Mouse (Mus musculus) urinary bladder, postnatal 10 days (tissue): ENCODE data around the gene Nlgn1.

Experiments used
- DNase-seq: peaks from one replicate; pipeline ENCODE4 v3.0.0; 2022; ENCODE audit warnings: low spot score

The Nlgn1 gene

GRCm38 (mm10) chr3:25813368-25813767, 518.9 kb downstream of the Nlgn1 start:
- DNase-seq = no peak

GRCm38 (mm10) chr3:25807559-25807958, 524.7 kb downstream of the Nlgn1 start:
- no peak for DNase-seq

- no peak for DNase-seq
Observed at GRCm38 (mm10) chr3:25781651-25782050, 550.6 kb downstream of the Nlgn1 start.

- no peak for DNase-seq
Observed at GRCm38 (mm10) chr3:25775437-25775836, 556.8 kb downstream of the Nlgn1 start.

GRCm38 (mm10) chr3:25773908-25774307, 558.4 kb downstream of the Nlgn1 start:
- no peak for DNase-seq

- no peak for DNase-seq
Observed at GRCm38 (mm10) chr3:25773467-25773866, 558.8 kb downstream of the Nlgn1 start.

GRCm38 (mm10) chr3:25763689-25764088, 568.6 kb downstream of the Nlgn1 start:
- no peak for DNase-seq

GRCm38 (mm10) chr3:25757813-25758212, 574.4 kb downstream of the Nlgn1 start:
- DNase-seq = no peak

GRCm38 (mm10) chr3:25724111-25724510, 608.1 kb downstream of the Nlgn1 start:
- DNase-seq = no peak

- no peak for DNase-seq
Observed at GRCm38 (mm10) chr3:25721464-25721863, 610.8 kb downstream of the Nlgn1 start.

GRCm38 (mm10) chr3:25707380-25707779, 624.9 kb downstream of the Nlgn1 start:
- no peak for DNase-seq

- no peak for DNase-seq
Observed at GRCm38 (mm10) chr3:25697231-25697630, 635.0 kb downstream of the Nlgn1 start.

- DNase-seq = no peak
Observed at GRCm38 (mm10) chr3:25688789-25689464, 643.3 kb downstream of the Nlgn1 start.

- no peak for DNase-seq
Observed at GRCm38 (mm10) chr3:25683696-25684095, 648.6 kb downstream of the Nlgn1 start.

GRCm38 (mm10) chr3:25679373-25679772, 652.9 kb downstream of the Nlgn1 start:
- DNase-seq = no peak

- no peak for DNase-seq
Observed at GRCm38 (mm10) chr3:25675888-25676287, 656.4 kb downstream of the Nlgn1 start.

- no peak for DNase-seq
Observed at GRCm38 (mm10) chr3:25675069-25675468, 657.2 kb downstream of the Nlgn1 start.

GRCm38 (mm10) chr3:25673408-25673807, 658.9 kb downstream of the Nlgn1 start:
- DNase-seq = no peak

GRCm38 (mm10) chr3:25672779-25673178, 659.5 kb downstream of the Nlgn1 start:
- no peak for DNase-seq

- DNase-seq = no peak
Observed at GRCm38 (mm10) chr3:25663464-25663863, 668.8 kb downstream of the Nlgn1 start.

GRCm38 (mm10) chr3:25660285-25660684, 672.0 kb downstream of the Nlgn1 start:
- DNase-seq = no peak

GRCm38 (mm10) chr3:25658006-25658405, 674.3 kb downstream of the Nlgn1 start:
- no peak for DNase-seq

- DNase-seq = no peak
Observed at GRCm38 (mm10) chr3:25657074-25657473, 675.2 kb downstream of the Nlgn1 start.

GRCm38 (mm10) chr3:25653010-25653409, 679.2 kb downstream of the Nlgn1 start:
- DNase-seq = no peak
